Mouse (Mus musculus): Measurements from ENCODE around the gene Rsrp1.

Gene Rsrp1

DNA sequence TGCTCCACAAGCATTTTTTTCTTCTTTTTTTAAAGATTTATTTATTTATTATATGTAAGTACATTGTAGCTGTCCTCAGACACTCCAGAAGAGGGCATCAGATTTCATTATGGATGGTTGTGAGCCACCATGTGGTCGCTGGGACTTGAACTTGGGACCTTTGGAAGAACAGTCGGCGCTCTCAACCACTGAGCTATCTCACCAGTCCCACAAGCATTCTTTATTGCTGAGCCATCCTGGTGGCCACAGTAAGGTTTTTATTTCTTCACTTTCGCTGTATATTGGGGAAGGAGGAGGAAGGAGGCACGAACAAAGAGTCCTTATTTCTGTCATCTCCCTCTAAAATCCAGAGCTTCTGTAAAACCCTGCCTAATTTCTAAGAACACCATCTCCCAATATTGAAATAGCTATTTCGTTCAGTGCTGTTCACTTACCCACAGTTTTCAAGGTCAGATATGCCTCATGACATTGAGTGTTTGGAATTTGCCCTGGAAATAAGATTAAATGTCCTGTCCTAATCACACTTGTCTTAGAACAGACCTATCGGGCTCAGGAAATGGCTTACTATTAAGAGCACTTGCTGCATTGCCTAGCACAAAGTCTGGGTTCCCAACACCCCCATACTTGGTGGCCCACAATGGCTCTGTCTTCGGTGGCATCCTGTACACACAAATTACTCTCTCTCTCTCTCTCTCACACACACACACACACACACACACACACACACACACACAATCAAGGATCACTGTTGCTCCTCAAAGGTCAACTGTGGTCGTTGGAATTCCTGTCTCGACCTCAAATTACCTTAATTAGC lies 1.1 kb upstream of the Rsrp1 start:
- no peak for DNase-seq (ENCODE audit: low spot score in 2 of 2)

- DNase-seq (ENCODE audit: low spot score in 2 of 2) = peak in 1 of 2 experiments; percentile 65
Measured at GRCm38 (mm10) chr4:134922925-134923244, 507 bp upstream of the Rsrp1 start.

DNA sequence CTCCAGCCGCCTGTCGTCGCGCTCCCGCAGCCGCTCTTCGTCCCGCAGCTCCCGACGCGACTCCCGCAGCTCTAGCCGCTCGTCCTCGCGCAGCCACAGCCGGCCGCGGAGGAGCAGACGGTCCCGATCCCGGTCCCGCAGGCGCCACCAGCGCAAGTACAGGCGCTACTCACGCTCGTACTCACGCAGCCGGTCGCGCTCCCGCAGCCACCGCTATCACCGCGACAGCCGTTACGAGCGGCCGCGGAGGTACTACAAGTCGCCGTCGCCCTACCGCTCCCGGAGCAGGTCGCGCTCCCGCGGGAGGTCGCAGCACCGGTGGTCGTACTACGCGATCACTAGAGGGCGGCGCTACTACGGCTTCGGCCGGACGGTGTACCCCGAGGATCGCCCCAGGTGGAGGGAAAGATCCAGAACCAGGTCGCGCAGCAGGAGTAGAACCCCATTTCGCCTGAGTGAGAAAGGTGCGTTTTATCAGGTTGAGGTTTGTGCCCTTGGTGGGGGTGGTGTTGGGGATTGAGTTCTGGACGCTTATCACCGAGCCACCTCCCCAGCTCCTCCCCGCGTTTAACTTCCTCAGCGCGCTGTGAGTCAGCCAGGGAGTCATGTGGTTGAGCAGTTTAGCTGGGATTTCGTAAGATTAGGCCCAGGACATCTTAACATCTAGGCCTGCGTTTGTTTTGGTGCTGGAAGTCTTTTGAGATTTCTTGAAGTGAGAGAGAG lies 788 bp downstream of the Rsrp1 start:
- peak in 1 of 2 experiments; percentile 56 for DNase-seq (ENCODE audit: low spot score in 2 of 2)

- no peak for DNase-seq (ENCODE audit: low spot score in 2 of 2)
Measured at GRCm38 (mm10) chr4:134925206-134925605, 1.8 kb downstream of the Rsrp1 start.

GRCm38 (mm10) chr4:134927815-134928463 lies 4.5 kb downstream of the Rsrp1 start:
- DNase-seq (ENCODE audit: low spot score in 2 of 2) = no peak

- DNase-seq (ENCODE audit: low spot score in 2 of 2) = no peak
Measured at GRCm38 (mm10) chr4:134928464-134928836, 5.1 kb downstream of the Rsrp1 start.

GRCm38 (mm10) chr4:134929536-134929935 lies 6.1 kb downstream of the Rsrp1 start:
- no peak for DNase-seq (ENCODE audit: low spot score in 2 of 2)

- no peak for DNase-seq (ENCODE audit: low spot score in 2 of 2)
Measured at GRCm38 (mm10) chr4:134930190-134930589, 6.8 kb downstream of the Rsrp1 start.

DNA sequence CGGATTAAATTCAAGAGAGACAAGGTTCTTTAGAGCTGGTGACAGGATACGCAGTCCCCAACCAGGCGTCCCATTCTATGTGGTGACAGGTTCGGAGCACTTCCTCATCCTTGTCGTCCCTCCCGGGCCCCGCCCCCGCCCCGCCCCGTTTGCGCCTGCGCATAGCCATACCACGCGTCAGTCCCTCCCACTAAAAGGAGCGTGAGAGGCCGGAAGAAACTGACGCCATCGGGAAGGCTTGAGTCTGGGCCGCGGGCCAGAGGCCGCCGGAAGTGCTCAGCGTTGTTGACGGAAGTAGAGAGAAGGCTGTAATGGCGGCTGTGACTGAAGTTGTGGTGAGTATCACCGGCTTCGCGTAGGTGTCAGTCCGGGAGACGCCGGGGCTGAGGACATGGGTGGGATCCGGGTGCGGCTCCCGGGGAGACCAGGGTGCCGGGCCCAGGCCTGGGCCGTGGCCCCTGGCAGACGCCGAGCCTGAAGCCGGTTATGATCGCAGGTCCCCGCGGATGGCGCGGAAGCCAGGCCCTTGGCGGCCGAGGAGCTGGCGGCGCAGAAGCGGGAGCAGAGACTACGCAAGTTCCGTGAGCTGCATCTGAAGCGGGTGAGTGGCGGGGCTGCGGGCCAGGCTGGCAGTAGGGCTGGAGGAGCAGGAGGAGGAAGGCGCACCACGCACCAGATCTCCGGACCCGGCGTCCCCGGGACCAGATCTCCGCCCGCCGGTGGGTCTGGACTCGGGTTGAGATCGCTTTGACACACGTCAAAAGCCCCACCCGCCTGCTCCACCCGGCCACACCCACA lies 7.5 kb downstream of the Rsrp1 start, which contains the start of gene Syf2:
Syf2 (plus strand) TSS at position 215 of the 798 bp plus-strand sequence.
- DNase-seq (ENCODE audit: low spot score in 2 of 2) = peak; percentile 88 to 96

DNA sequence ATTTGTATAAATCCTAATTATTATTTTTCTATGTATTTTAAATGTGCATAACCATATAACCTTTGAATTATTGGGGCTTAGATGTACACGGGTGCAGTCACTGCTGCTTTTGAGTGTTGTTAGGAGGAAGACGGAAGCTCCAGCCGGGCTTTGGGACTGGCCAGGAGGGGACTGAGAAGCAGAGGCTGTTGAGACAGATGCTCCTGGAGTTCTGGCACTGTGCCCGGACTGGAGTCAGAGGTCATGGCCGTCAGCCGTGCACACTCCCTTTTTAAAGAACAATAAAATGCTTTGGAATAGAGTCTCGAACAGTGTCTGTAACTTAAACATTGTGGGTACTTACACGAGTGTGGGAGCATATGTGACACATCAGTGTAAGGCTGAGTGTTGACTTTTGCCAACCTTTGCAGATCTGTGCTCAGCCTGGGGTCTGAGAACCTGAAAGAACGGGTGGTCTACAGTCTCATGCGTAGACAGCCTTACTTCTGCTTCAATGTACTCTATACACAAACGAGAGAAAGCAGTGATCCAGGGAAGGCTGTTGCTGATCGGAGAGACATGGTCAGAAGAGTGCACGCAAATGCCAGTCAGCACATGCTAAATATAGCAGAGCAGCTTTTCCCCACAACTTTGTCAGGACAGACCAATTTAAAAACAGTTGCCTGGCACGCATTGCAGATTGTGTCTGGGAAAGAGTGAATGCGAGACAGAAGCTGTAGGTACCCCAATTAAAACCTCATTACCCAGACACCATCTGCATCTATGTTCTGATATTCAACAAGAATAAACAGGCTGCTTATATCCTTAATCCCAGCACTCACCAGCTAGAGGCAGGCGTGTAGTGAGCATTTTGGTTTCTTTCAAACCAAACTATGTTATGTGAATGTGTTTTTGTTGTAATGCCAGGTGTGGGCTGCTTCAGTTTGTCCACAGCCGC lies 14.1 kb downstream of the Rsrp1 start:
- DNase-seq (ENCODE audit: low spot score in 2 of 2) = no peak

GRCm38 (mm10) chr4:134939900-134940299 lies 16.5 kb downstream of the Rsrp1 start:
- DNase-seq (ENCODE audit: low spot score in 2 of 2) = no peak

DNA sequence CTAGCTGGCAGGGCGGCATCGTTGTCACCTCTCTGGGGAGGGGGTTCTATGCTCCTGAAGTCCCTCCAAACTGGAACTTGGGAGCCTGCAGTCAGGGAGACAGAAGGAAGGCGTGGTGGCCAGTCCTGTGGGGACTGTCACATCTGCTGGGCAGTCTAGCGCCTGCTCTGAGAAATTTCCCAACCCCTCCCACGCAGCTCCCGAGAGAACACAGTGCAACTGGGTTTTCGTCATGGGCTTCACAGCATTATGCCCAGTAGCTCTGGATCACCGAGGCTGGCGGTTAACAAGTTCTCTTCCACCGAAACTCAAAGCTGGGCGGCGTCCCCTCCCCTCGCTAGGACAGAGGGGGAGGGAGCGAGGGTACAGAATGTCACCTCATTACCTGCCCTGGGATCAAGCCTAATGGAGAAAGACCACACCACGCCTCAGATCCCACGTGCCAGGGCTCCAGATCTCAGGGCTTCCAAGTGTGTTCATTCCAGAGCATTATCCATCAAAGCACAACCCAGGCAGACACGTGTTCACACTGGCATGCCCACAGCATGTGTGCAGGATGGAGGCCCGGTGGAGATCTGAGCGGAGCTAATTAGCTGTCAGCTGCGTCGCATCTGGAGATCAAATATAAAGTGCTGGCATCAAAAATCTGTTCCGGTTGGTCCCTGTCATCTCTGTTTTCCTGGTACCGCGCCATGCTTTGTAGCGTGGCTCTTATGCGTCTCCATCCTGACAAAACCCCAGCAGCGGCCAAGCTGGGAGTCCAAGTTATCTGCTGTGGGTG lies 20.6 kb downstream of the Rsrp1 start:
- DNase-seq (ENCODE audit: low spot score in 2 of 2) = peak in 1 of 2 experiments; percentile 62

DNA sequence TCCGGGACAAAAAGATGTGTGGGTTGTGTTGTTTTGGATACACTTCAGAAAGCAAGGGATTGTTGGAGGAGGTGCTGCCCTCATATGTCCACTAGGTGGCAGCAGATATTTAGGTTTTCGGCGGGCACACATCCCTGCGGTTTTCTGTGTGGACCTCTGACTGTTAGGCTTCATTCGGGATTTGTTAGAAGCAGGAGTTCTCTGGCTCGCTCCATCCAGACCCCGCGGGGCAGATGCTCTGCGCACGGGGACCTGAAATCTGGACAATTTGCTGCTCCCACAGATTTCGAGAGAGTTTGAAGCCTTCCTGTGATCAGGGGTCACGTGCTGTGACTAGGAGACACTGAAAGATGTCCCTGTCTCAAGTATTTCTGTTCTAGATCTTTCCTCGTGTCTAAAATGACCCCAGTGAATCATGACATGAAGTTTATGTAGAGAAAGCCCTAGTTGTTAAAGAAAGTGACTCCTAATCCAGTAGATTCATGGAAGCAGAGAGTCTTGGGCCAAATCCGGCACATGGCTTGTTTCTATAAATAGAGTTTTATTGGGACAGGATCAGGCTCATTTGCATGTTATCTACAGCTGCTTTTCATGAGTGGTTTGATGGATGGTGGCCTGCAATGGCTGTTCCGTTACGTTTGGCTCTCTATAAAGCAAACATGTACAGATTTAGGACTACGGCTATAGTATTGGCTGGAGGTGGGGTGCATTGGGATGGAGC lies 22.8 kb downstream of the Rsrp1 start:
- DNase-seq (ENCODE audit: low spot score in 2 of 2) = peak in 1 of 2 experiments; percentile 83

DNA sequence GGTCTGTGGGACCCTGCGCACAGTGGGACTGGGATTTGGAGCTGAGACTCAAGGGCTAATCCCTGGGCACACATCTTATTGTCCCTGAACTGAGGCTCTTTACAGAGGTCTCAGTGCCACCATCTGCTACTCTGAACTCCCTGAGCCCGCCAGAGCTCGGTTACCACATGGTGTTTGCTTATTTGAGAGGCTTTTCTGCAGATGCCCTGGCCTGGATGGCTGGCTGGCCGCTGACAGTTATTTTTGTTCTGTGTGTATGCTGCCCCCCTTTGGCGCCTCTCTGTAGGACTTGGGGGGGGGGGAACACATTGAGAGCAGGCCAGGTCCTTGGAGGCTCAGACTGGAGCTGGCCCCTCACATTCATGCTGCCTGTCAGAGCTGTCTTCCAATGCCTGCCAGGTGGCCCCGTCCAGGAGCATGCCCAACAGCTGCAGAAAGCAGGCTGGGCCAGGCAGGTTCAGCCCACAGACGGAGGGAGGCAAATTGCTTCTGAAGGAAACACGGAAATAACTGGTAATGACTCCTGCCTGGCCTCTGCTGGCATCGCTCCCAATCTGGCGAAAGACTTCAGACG lies 27.2 kb downstream of the Rsrp1 start:
- no peak for DNase-seq (ENCODE audit: low spot score in 2 of 2)

GRCm38 (mm10) chr4:134954461-134954860 lies 31.1 kb downstream of the Rsrp1 start:
- DNase-seq (ENCODE audit: low spot score in 2 of 2) = no peak

GRCm38 (mm10) chr4:134955196-134955595 lies 31.8 kb downstream of the Rsrp1 start:
- DNase-seq (ENCODE audit: low spot score in 2 of 2) = no peak

- DNase-seq (ENCODE audit: low spot score in 2 of 2) = no peak
Measured at GRCm38 (mm10) chr4:134955845-134956244, 32.5 kb downstream of the Rsrp1 start.

- peak in 1 of 2 experiments; percentile 56 for DNase-seq (ENCODE audit: low spot score in 2 of 2)
Measured at GRCm38 (mm10) chr4:134956328-134956727, 32.9 kb downstream of the Rsrp1 start.

Data from left cerebral cortex, adult 9 months (tissue).